Mouse (Mus musculus) thymus, postnatal 10 days (tissue): ENCODE data around the gene Cog4.
"Not testable (repeated sequence)": the region's sequence is repeated elsewhere in the genome, so short reads cannot be mapped to it uniquely, and the experiment has no call there.

Experiments used
- DNase-seq, 2 experiments: peaks; one replicate each; pipeline ENCODE4 v3.0.0; 2021; ENCODE audit warnings: low spot score in 2 of 2

The Cog4 gene

DNA sequence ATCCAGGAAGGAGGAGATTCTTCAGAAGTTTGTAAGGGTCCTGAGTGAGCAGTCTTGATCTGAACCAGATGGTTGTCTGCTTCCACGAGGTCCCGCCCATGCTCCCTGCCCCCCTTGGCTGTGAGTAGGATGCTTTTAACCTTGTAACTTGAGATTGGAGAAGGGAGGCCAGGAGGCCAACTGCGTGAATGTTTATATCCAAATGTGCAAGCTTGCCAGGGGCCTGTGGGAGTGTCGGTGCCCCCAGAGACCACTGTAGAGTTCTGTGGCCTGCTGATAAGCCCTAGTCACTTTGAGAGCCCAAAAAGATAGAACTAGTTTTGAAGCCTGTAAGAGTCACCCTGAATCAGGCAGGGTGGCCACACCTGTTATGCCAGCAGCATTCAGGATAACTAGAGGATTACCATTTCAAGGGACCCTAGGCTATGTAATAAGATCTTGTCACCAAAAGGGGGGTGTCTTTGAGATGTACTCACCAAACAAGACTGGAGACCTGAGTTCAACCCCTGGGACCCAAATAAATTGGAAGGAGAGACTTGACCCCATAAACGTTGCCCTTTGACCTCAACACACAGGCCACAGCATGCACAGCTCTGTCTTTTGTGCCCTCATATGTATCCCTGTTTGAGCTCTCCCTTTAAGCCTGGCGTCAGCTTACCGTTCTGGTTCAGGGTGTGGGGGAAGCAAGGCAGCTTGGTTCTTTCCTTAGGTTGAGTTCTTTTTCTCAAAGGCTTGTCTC, 75.3 kb downstream of the Cog4 start:
- no peak for DNase-seq

DNA sequence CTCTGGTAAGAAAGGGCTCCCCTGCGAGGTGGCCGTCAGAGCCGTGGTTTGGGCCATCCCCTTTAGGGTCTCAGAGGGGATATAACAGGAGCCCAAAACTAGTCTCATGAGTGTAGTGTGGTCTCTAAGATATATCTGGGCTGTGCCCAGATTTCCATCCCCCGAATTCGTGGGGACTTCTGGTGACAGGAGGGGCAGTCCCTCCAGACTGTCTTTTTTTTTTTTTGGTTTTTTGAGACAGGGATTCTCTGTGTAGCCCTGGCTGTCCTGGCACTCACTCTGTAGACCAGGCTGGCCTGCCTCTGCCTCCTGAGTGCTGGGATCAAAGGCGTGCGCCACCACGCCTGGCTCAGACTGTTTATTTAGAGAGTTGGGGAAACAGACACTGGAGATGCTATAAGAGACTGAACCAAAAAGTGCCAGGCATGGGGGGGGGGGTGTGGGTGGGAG, 79.3 kb downstream of the Cog4 start:
- DNase-seq, result no peak

DNA sequence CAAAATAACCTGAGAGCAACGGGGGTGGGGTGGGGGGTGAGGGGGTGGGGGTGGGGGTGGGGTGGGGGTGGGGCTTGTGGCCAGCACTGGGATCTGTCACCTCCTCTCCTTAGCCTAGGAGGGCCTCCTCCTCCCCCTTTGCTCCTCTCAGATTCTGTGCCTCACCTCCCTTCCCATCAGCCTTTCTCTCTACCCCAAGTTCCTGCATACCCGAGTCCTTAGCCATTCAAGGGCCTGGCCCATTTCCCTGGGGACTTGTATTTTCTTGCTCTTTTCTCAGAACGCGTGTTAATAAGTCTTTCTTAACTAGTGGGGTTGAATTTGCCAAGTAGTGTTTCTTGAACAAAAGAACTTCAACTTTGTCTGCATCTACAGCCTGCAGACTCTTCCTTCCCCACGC, 80.3 kb downstream of the Cog4 start:
- DNase-seq, result no peak

DNA sequence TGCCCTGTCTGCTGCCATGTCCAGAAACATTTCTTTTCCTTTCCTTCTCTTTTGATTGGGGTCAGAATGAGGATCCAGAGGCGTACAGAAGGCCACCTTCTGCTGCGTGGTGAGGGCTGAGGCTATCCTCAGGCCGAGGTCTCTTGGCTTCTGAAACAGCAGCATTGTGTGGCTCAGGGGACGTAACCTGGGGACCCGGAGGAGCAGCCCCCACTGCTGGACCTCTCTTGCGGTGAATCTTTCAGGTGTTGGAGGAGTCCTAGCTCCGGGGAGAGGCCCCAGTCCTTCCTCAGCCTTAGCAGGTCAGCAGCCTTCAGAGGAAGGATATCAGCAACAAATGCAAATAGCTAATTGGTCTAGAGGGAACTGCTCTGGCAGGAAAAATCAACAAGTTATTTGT, 82.0 kb downstream of the Cog4 start:
- DNase-seq, result no peak

- peak in 1 of 2 experiments; percentile 15 for DNase-seq
Measured at GRCm38 (mm10) chr8:110929066-110929465, 82.7 kb downstream of the Cog4 start.

DNA sequence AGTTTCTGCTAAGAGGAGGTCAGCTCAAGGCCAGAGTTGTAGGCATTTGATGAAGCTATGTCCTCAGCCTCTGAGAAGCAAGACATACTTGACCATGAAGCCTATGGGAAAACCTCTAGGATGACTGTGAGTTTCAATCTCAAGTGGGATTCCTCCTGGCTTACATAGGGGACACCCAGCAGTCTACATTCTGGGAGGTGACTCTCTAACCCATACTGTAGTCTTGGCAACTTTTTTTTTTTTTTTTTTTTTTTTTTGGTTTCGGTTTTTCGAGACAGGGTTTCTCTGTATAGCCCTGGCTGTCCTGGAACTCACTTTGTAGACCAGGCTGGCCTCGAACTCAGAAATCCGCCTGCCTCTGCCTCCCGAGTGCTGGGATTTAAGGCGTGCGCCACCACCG, 83.3 kb downstream of the Cog4 start:
- not testable (repeated sequence) for DNase-seq

DNA sequence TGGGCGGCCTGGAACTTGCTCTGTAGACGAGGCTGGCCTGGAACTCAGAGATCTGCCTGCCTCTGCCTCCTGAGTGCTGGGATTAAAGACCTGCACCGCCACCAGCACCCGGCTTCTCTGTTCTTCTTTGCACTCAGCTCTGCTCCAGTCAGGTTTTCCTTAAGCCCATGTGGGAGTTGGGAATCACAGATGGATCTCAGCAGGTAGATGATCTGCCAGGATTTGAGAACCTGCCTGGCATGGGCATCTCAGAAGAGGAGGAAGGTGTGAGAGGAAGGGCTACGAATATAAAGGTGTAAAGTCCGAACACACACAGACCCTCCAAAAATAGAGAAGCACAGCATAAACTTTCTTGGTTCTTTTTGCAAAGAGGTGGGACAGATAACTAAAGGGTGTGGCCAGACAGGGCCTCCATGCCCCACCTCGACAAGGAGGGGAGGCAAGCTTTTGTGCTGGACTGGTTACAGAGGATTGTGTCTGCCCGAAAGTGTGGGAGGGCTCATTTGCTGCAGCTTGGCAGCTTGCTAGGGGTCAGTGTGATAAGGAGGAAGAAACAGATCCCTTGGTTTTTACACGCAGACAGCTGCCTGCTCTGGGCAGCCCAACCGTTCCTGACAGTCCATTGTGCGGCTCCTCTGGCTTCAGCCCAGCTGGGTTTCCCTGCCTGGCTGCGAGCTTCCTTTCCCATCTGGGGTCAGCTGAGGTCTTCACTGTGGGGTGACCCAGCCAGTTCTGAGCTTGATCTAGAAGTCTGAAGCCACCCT, 85.0 kb downstream of the Cog4 start:
- no peak for DNase-seq
